Mouse (Mus musculus): ENCODE results near the gene Clec11a. TPM values are rescaled to one million over a fixed set of nuclear protein-coding genes. Genes with fewer than 3 reads are reported as not detected.
A peak's percentile ranks its signal among the peaks of the same experiment; 100 is the strongest.
"Not testable (repeated sequence)": the region's sequence is repeated elsewhere in the genome, so short reads cannot be mapped to it uniquely, and the experiment has no call there.

Gene Clec11a
- polyA plus RNA-seq, 1 experiment = 0.87 TPM

DNA sequence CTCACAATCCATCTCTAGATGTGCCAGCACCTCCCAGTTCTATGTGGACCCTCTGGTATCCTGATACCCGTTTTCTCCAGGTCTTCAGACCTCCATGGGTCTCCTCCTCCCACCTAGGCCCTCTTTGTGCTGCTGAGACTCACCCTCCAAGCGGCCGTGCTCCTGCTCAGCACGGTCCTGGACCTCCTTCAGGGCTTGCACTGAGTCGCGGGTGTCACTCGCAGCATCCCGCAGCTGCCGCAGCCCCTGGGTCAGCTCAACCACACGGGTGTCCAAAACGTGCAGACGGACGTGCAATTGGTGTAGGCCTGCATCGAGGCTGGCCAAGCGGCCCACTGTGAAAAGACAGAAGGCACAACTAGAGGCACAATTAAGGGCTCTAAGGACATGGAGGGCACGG, 1.0 kb downstream of the Clec11a start:
- Histone ChIP-seq H3K4me1 (ENCODE audit: control insufficient read depth, insufficient read depth, low read length) (peaks cover 1% of the 10 kb centered on the region), H3K27ac (ENCODE audit: insufficient read depth, low read length) (no peak overlapping the region), H3K9me3 (replicated peaks; ENCODE audit: control insufficient read depth, insufficient read depth, low read length, poor library complexity, severe bottlenecking) (no peaks in the 10 kb centered on the region), H3K36me3 (ENCODE audit: control insufficient read depth, insufficient read depth, low read length, poor library complexity, severe bottlenecking) (no peaks in the 10 kb centered on the region), H3K9ac (ENCODE audit: low read depth, poor library complexity, severe bottlenecking) (no peak overlapping the region), H3K27me3 (ENCODE audit: control insufficient read depth, insufficient read depth, low read length, poor library complexity, severe bottlenecking) (no peaks in the 10 kb centered on the region), H3K4me3 (ENCODE audit: low read depth, low read length) (peak overlapping the region; percentile 42)
- TF ChIP-seq CTCF (IDR thresholded peaks at IDR 0.05; ENCODE audit: low read depth, low read length) (no peak), POLR2A (IDR thresholded peaks at IDR 0.05; ENCODE audit: insufficient read depth, low read length) (peak; percentile 44), EP300 (IDR thresholded peaks at IDR 0.05; ENCODE audit: insufficient read depth, low read depth, low read length) (no peak)

DNA sequence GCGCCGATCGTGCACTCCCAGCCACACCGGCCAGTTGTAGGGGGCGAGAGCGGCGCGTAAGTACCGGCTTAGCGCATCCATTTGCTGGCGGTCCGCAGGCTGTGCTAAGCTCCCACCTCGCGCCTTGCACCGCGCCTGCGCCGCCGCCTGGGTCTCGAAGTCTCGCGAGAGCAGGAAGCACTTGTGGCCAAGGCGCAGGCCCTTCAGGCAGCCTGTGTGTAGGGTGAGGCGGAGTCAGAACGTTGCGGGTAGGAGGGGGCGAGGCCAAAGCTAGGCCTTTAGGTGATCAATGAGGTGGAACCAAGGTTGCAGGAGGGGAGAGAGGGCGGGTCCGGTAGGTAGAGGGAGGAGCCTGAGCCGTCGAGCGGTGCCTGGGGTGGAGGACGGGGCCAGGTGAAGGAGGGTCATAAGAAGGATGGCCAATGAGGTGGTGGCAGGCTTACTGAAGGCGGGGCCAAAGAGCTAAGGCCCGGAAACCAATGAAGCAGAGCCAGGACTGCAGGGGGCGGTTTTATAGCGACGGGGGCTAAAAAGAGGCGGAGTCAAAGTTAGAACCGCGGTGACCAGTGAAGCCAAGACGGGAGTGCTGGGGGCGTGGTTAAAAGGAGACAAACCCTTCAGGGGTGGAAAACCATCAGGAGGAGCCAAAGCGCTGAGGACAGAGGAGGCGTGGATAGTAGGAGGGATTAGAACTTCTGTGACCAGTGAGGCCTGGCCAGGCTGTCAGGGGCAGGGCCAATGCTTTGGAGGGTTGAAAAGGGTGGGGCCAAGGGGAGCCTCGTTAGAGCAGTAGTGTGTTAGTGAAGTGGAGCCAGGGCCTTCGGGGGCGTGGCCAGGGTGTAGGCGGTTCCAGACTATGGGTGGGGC, 1.7 kb downstream of the Clec11a start:
- no peaks in the 10 kb centered on the region for H3K36me3 ChIP-seq (ENCODE audit: control insufficient read depth, insufficient read depth, low read length, poor library complexity, severe bottlenecking)

DNA sequence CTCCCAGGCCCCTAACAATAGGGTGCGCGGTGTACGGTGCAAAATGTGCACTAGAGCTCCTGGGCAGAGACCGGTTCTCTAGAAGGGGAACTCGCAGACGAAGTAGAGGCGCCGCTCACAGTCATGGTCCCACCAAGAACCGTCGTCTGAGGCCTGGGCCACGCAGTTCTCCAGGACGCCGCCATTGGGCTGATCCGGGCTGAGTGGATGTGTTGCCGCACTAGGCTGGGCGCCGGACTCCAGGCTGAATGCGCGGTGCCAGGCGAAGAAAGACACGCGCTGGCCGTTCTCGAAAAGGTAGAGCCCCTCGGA, 2.3 kb downstream of the Clec11a start:
- peak overlapping the region; percentile 75 for H3K4me3 ChIP-seq (ENCODE audit: low read depth, low read length)
- no peaks in the 10 kb centered on the region for H3K36me3 ChIP-seq (ENCODE audit: control insufficient read depth, insufficient read depth, low read length, poor library complexity, severe bottlenecking)
- H3K9me3 ChIP-seq (replicated peaks; ENCODE audit: control insufficient read depth, insufficient read depth, low read length, poor library complexity, severe bottlenecking) = no peaks in the 10 kb centered on the region
- TF ChIP-seq CTCF (IDR thresholded peaks at IDR 0.05; ENCODE audit: low read depth, low read length) (no peak), POLR2A (IDR thresholded peaks at IDR 0.05; ENCODE audit: insufficient read depth, low read length) (no peak), EP300 (IDR thresholded peaks at IDR 0.05; ENCODE audit: insufficient read depth, low read depth, low read length) (no peak)
- H3K9ac ChIP-seq (ENCODE audit: low read depth, poor library complexity, severe bottlenecking) = peak overlapping the region; percentile 74
- H3K27me3 ChIP-seq (ENCODE audit: control insufficient read depth, insufficient read depth, low read length, poor library complexity, severe bottlenecking) = no peaks in the 10 kb centered on the region
- H3K27ac ChIP-seq (ENCODE audit: insufficient read depth, low read length) = peak overlapping the region; percentile 60
- peaks cover 1% of the 10 kb centered on the region for H3K4me1 ChIP-seq (ENCODE audit: control insufficient read depth, insufficient read depth, low read length)

More for the DNA sequence above, 1.7 kb downstream of the Clec11a start:
- TF ChIP-seq EP300 (IDR thresholded peaks at IDR 0.05; ENCODE audit: insufficient read depth, low read depth, low read length) = peak; percentile 46; the same call in 1 of the 2 replicates
- no peak for TF ChIP-seq CTCF (IDR thresholded peaks at IDR 0.05; ENCODE audit: low read depth, low read length)
- peak; percentile 94 for TF ChIP-seq POLR2A (IDR thresholded peaks at IDR 0.05; ENCODE audit: insufficient read depth, low read length)
- peak overlapping the region; percentile 60 for H3K27ac ChIP-seq (ENCODE audit: insufficient read depth, low read length)
- H3K9ac ChIP-seq (ENCODE audit: low read depth, poor library complexity, severe bottlenecking) = peak overlapping the region; percentile 74
- H3K9me3 ChIP-seq (replicated peaks; ENCODE audit: control insufficient read depth, insufficient read depth, low read length, poor library complexity, severe bottlenecking) = no peaks in the 10 kb centered on the region
- H3K4me3 ChIP-seq (ENCODE audit: low read depth, low read length) = peak overlapping the region; percentile 75
- no peaks in the 10 kb centered on the region for H3K27me3 ChIP-seq (ENCODE audit: control insufficient read depth, insufficient read depth, low read length, poor library complexity, severe bottlenecking)
- peaks cover 1% of the 10 kb centered on the region for H3K4me1 ChIP-seq (ENCODE audit: control insufficient read depth, insufficient read depth, low read length)

DNA sequence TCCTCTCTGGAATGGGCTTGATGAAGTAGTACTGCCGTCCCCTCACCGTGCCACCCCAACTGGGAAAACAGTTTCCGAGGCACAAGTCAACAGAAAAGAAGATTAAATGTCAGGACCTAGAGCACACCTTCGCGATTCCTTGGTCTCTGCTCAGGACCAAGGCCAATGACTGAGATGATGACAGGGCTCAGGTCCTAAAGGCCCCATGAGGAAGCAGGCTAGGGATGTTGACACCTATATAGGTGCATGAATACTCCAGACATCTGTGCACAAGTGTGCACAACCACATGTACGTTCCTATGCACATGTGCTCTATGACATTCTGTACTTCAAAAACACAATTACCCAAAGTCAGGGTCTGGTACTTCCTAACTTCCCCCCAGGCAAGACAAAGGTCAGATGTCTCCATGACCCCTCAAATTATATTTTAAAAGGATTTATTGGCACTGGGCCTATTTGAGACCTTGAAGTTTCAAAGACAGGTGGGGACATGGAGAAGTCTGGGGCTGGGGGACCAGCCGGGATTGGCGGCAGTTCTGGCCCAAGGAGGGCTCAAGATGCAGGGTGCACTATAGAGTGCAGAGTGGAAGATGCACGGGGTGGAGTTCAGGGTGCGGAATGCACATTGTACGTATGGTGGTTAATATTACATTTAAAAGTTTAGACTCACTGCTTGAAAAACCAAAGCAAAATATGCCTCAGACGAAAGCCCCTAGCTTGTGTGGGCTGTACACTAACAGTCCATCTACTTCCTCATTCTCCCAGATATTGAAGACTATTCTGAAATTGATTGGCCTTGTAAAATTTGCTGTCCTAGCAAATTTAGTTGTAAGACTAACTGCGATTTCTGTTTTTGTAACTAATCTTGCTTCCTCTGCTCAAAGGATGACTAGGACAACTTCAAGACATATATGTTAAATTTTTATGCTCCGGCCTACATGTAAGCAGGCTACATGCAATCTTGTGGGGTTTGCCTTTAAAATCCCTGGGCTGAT, 3.1 kb downstream of the Clec11a start:
- Histone ChIP-seq H3K4me1 (ENCODE audit: control insufficient read depth, insufficient read depth, low read length) (peaks cover 1% of the 10 kb centered on the region), H3K36me3 (ENCODE audit: control insufficient read depth, insufficient read depth, low read length, poor library complexity, severe bottlenecking) (no peaks in the 10 kb centered on the region), H3K9me3 (replicated peaks; ENCODE audit: control insufficient read depth, insufficient read depth, low read length, poor library complexity, severe bottlenecking) (no peaks in the 10 kb centered on the region), H3K9ac (ENCODE audit: low read depth, poor library complexity, severe bottlenecking) (peak overlapping the region; percentile 74), H3K27ac (ENCODE audit: insufficient read depth, low read length) (peak overlapping the region; percentile 60), H3K4me3 (ENCODE audit: low read depth, low read length) (peak overlapping the region; percentile 75), H3K27me3 (ENCODE audit: control insufficient read depth, insufficient read depth, low read length, poor library complexity, severe bottlenecking) (no peaks in the 10 kb centered on the region)
- TF ChIP-seq EP300 (IDR thresholded peaks at IDR 0.05; ENCODE audit: insufficient read depth, low read depth, low read length) = no peak
- TF ChIP-seq POLR2A (IDR thresholded peaks at IDR 0.05; ENCODE audit: insufficient read depth, low read length) = no peak
- no peak for TF ChIP-seq CTCF (IDR thresholded peaks at IDR 0.05; ENCODE audit: low read depth, low read length)

DNA sequence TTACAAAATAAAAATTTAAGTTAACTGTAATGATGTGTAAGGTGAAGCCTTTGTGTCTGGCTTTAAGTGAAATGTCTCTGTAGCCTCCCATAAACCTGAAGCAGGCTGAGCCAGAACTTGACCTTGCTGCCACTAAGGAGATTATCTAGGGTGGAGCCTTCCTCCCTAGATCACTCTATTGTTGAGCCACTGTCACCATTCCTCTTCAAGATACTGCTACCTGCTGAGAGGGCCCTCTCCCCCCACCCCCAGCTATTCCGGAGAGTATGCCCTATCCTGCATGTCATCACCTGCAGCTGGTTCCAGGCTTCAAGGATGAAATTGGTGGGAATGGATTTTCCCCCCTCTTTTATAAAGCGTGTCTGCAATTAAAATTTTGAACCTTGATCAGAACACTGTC, 9.2 kb downstream of the Clec11a start:
- H3K4me1 ChIP-seq (ENCODE audit: control insufficient read depth, insufficient read depth, low read length); H3K36me3 ChIP-seq (ENCODE audit: control insufficient read depth, insufficient read depth, low read length, poor library complexity, severe bottlenecking); H3K27ac ChIP-seq (ENCODE audit: insufficient read depth, low read length); H3K9ac ChIP-seq (ENCODE audit: low read depth, poor library complexity, severe bottlenecking); H3K9me3 ChIP-seq (replicated peaks; ENCODE audit: control insufficient read depth, insufficient read depth, low read length, poor library complexity, severe bottlenecking); H3K4me3 ChIP-seq (ENCODE audit: low read depth, low read length); H3K27me3 ChIP-seq (ENCODE audit: control insufficient read depth, insufficient read depth, low read length, poor library complexity, severe bottlenecking): not testable (repeated sequence)

All from ES-Bruce4 (cell line).